Mouse (Mus musculus): ENCODE data around the gene Brpf1. TPM values are rescaled to one million over a fixed set of nuclear protein-coding genes. Genes with fewer than 3 reads are reported as not detected.

Brpf1 gene
- total RNA-seq, 4 experiments from 2014 or later, result 30.0 to 32.9 (median 31.5) TPM

- no peak for DNase-seq (ENCODE audit: low spot score in 2 of 2)
These were observed 45.9 kb downstream of the Brpf1 start for GRCm38 (mm10) chr6:113352820-113353219.

DNA sequence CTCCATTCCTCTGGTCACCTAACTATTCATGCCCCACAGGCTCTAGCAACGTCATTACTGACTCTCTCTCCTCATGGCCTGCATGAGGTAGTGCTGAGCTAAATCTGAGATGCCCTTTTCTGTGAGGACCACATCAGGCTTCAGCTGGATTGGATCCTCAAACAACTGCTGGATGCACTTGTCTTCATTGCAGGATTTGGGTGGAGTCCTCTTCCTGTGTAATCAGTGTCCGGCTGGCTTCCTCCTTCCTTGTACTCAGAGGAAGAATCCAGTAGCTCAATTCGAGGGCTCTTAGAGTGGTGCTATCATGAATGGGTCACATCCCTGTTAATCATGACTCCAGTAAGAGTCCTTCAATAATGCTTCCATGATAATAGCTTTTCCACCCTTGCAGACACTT lies 46.8 kb downstream of the Brpf1 start:
- no peak for DNase-seq (ENCODE audit: low spot score in 2 of 2)

DNA sequence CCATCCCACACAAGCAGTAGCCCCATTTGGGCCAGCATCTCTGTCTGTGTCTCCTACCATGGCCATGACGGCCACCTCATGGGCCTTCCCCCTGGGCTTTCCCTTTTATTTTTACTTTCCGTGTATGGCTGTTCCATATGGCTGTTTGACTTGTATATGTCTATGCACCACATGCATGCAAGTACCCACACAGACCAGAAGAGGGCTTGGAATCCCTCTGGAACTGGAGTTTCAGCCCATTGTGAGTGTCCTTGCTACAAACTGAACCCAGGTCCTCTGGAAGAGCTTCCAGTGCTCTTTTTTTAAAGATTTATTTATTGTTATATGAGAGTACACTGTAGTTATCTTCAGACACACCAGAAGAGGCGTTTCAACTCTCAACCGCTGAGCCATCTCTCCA lies 54.5 kb downstream of the Brpf1 start:
- no peak for DNase-seq (ENCODE audit: low spot score in 2 of 2)

GRCm38 (mm10) chr6:113362241-113362640 lies 55.3 kb downstream of the Brpf1 start:
- no peak for DNase-seq (ENCODE audit: low spot score in 2 of 2)

GRCm38 (mm10) chr6:113364518-113365135 lies 57.7 kb downstream of the Brpf1 start:
- no peak for DNase-seq (ENCODE audit: low spot score in 2 of 2)

DNA sequence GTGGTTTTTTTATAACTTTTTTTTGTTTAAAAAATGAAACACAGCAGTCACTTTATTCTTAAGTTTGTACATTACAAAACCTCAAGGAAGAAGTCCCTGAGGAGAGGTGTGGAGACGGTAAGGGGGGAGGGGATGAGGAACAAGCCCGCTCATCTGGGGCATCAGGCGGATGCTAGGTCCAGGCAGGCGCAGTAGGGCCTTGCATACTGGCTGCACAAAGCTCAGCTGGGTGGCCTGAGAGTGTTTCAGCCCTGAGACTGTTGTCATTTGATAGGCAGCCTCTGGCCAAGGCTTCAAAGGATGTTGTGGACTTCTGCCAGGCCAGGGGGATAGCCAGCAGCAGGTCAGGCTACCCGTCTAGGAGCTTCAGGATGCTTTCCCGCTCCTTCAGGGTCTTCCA lies 59.7 kb downstream of the Brpf1 start:
- DNase-seq (ENCODE audit: low spot score in 2 of 2), result no peak

- no peak for DNase-seq (ENCODE audit: low spot score in 2 of 2)
These were observed 60.6 kb downstream of the Brpf1 start for GRCm38 (mm10) chr6:113367574-113367973.

GRCm38 (mm10) chr6:113368124-113368523 lies 61.2 kb downstream of the Brpf1 start:
- no peak for DNase-seq (ENCODE audit: low spot score in 2 of 2)

- DNase-seq (ENCODE audit: low spot score in 2 of 2), result no peak
These were observed 61.6 kb downstream of the Brpf1 start for GRCm38 (mm10) chr6:113368577-113368976.

- DNase-seq (ENCODE audit: low spot score in 2 of 2), result no peak
These were observed 63.4 kb downstream of the Brpf1 start for GRCm38 (mm10) chr6:113370194-113370929.

DNA sequence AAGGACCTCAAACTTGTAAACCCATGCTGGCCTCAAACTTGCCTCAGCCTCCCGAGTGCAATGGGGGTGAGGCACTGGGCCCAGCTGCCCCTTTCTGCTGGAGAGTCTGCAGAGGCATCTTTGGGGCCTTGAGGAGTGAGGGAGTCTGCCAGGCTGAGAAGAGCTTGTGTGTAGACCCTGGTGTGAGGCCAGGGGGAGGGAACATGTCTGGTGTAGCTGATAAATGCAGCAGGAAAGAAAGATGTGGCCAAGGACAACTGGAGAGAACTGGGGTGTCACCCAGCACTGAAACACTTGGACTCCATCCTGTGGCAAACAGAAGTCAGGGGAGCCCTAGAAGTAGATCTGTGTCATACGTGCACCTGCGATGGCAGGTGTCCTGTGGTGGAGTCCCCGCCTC lies 66.6 kb downstream of the Brpf1 start:
- DNase-seq (ENCODE audit: low spot score in 2 of 2), result no peak

Other genes with a start within 250 kb of the Brpf1 start
- 100 to 1,000 TPM; 107 to 112 (median 109) TPM for gene Setd5, start 229.8 kb upstream of the Brpf1 start, total RNA-seq (2022)
- 10 to 100 TPM; 80.5 to 86.0 (median 81.1) TPM for gene Lhfpl4, start 111.8 kb upstream of the Brpf1 start, total RNA-seq (2022)
- 10 to 100 TPM; 14.5 to 22.9 (median 16.4) TPM for gene Mtmr14, start 69.3 kb upstream of the Brpf1 start, total RNA-seq (2022)
- gene Cpne9, start 24.8 kb upstream of the Brpf1 start, total RNA-seq (2022), result 10 to 100 TPM; 66.7 to 78.5 (median 72.0) TPM
- gene Ogg1, start 19.8 kb downstream of the Brpf1 start, total RNA-seq (2022), result 1 to 10 TPM; 7.5 to 9.3 (median 8.4) TPM
- gene Camk1, start 36.8 kb downstream of the Brpf1 start, total RNA-seq (2022), result 100 to 1,000 TPM in 3 of 4 experiments, 10 to 100 TPM in 1; 82.6 to 107 (median 104) TPM
- gene Tada3, start 70.7 kb downstream of the Brpf1 start, total RNA-seq (2022), result 10 to 100 TPM; 47.4 to 50.1 (median 47.8) TPM
- 100 to 1,000 TPM; 246 to 271 (median 263) TPM for gene Arpc4, start 71.0 kb downstream of the Brpf1 start, total RNA-seq (2022)
- gene Ttll3, start 82.1 kb downstream of the Brpf1 start, total RNA-seq (2022), result 10 to 100 TPM in 3 of 4 experiments, 1 to 10 TPM in 1; 8.6 to 13.9 (median 11.8) TPM
- 10 to 100 TPM; 16.0 to 22.1 (median 18.1) TPM for gene Rpusd3, start 112.2 kb downstream of the Brpf1 start, total RNA-seq (2022)
- gene Cidec, start 128.6 kb downstream of the Brpf1 start, total RNA-seq (2022), result not detected
- gene Jagn1, start 135.4 kb downstream of the Brpf1 start, total RNA-seq (2022), result 10 to 100 TPM; 34.5 to 43.5 (median 39.4) TPM
- under 1 TPM; 0.24 to 0.74 (median 0.58) TPM for gene Il17re, start 151.3 kb downstream of the Brpf1 start, total RNA-seq (2022)
- gene Il17rc, start 164.3 kb downstream of the Brpf1 start, total RNA-seq (2022), result 1 to 10 TPM; 5.2 to 8.3 (median 5.6) TPM
- 100 to 1,000 TPM in 3 of 4 experiments, 10 to 100 TPM in 1; 99.3 to 110 (median 105) TPM for gene Creld1, start 176.2 kb downstream of the Brpf1 start, total RNA-seq (2022)
- gene Prrt3, start 194.8 kb downstream of the Brpf1 start, total RNA-seq (2022), result 10 to 100 TPM; 49.5 to 55.2 (median 53.5) TPM
- 10 to 100 TPM; 67.2 to 73.2 (median 69.3) TPM for gene Emc3, start 224.5 kb downstream of the Brpf1 start, total RNA-seq (2022)
- gene Fancd2, start 224.5 kb downstream of the Brpf1 start, total RNA-seq (2022), result 1 to 10 TPM; 1.7 to 3.3 (median 2.5) TPM

All from left cerebral cortex, adult 8-10 months (tissue).